Mouse (Mus musculus): ENCODE measurements around the gene Itga10. TPM values are rescaled to one million over a fixed set of nuclear protein-coding genes. Genes with fewer than 3 reads are reported as not detected.

The Itga10 gene
- 0.30 and 0.53 TPM in 2 replicates for polyA plus RNA-seq (2015; fragmentation: Nextera tagmentation; extraction: Ambion mirVana)

DNA sequence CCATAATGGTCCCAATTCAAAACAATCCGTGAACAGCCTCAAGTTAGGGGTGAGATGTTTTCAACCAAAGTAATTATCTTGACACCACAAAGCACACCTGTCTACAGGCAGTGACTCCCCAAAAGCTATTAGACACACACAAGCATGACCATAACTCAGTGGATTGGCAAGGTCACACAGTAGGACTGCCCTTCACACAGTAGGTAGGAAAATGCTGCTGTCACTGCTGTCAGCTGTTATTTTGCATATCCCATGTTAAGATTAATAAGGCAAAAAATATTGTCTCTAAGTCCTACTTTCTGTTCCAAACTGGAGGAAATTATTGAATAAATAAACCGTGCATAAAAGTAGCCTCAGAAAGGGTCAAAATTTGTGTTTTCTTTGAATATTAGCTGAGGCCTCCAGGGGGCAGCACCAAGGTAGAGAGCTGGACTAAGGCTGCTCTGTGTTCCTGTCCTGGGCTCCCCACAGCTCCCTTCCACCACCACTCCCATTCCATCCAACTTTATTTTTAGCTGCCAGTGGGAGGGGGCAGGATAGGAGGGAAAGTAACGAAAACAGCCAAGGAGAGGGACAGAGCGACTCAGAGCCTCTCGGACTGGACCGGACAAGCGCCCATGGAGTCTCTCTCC is at the start of gene Itga10:
Gene Itga10 (plus strand): TSS at position 567 of the 632 bp plus-strand sequence.

DNA sequence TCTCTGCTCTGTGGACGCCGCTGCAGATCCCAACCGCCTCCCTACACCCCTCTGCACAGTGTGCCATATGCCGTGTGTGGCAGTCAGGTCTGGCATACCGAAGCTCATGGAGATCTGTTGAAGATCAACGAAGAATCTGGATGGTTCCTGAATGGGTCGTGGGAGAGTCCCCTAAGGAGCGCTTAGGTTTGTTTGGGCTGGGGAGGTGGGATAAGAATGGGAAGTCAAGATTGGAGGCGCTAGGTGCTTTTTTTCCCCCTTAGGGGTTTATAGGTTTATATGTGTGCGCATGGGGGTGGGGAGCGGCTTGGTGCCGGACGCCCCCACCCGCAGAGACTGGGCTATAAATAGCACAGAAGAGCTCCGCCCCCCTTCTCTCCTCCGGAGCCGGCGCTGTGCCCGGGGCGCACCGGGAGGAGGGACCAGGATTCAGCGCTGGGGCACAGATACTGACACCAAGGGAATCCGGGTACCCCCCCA is 49.1 kb upstream of the Itga10 start, which contains the start of gene Ankrd34a:
Gene Ankrd34a (plus strand): TSS at position 409 of the 480 bp plus-strand sequence.

DNA sequence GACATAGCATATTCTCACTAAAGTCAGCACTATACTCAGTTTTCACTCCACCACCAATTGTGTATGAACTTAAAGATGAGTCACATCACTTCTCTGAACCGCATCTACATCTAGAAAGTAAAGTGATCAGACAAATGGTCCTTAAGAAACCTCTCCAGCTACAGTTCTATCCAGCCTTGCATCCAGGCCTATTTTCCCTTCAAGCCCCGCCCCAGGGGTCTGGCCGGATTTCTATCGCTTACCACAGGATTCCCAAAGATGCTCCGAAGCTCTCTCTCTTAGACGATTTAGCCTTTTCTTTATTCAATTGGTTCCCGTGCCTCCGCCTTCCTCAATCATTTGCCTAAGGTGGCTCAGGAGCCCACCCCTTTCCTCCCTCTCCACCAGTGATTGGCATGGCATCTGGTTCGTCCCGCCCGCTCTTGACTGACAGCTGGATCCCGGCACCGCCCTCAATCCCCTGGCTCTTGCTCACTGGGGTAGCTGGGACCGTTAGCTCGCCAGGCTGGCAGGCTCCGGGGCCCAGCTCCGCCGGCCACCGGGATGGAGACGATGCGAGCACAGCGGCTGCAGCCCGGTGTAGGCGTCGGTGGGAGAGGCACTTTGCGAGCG is 44.6 kb upstream of the Itga10 start, which contains the start of gene Lix1l:
Gene Lix1l (plus strand): TSS at position 511 of the 612 bp plus-strand sequence.

DNA sequence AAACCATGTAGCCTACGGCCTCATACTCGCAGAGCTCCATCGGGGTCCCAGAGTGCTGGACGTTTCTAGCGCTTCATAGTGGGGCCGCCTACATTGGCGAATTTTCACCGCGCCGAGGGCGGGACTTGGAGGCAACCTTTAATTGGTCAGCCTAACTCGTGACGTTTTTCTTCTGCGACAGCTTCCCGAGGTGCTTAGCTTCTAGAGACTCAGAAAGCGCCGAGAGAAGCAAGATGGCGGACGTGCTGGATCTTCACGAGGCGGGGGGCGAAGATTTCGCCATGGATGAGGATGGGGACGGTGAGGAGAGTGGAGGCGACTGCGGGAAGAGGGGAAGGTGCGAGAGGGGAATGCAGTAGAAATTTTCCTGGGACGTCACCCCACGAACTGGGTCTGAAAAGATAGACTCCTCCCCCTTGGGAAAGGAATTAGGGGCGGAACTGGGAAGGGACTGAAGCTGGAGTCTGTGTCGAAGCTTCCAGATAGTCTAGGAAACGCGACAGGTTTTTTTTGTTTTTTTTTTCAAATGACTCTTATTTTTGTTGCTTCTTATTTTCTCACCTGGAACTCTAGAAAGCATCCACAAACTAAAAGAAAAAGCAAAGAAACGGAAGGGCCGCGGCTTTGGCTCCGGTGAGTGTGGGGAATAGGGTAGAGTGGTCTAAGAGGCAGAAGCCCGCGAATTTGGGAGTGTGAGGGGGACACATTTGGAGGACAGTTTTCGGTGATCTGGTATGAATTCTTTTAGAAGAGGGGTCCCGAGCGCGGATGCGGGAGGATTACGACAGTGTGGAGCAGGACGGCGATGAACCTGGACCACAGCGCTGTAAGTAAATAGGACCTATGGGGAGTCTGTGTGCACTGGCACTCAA is 15.4 kb upstream of the Itga10 start, which contains the start of gene Rbm8a:
Gene Rbm8a (plus strand): TSS at position 205 of the 872 bp plus-strand sequence.

DNA sequence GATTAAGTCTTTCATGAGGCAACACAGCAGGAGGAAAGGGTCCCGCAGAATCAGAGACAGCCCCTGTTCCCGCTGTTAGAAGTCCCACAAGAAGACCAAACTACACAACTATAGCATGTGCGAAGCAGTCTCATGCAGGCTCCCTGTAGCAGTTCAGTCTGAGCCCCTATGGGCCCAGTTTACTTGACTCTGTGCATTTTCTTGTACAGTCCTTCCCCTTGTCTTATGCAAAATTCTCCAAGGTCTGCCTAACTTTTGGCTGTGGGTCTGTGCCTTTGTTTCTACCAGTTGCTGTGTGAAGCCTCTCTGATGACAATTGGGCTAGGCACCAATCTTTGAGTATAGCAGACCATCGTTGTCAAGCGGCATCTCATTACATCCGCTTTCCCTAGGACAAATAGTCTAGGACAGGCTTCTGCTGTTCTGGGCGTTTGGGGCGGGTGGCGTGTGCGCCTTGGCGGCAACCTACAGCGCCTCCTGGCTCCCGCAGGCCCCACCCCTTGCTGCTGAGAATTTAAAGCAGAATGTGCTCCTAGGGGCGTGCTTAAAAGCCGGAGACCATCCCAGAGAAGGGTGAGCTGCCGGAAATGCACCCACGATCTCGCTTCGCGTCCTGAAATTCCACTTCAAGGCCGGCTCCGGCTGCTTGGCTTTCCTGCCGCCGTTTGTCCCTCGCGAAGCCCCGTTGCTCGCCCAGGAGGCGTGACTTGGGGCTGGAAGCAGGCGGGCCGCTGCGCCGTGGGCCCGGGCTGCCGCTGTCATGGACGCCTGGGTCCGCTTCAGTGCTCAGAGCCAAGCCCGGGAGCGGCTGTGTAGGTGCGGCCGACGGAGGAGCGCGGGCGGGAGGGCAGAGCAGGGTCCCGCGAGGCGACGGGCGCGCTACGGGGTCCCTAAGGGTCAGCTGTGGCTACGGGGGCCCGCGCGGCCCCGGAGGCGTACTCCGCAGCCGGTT is 10.2 kb upstream of the Itga10 start, which contains the start of the genes Pex11b and Gm42957:
Gene Pex11b (plus strand): TSS at position 449 of the 952 bp plus-strand sequence.
Gene Gm42957 (plus strand): TSS at position 547 of the 952 bp plus-strand sequence.

DNA sequence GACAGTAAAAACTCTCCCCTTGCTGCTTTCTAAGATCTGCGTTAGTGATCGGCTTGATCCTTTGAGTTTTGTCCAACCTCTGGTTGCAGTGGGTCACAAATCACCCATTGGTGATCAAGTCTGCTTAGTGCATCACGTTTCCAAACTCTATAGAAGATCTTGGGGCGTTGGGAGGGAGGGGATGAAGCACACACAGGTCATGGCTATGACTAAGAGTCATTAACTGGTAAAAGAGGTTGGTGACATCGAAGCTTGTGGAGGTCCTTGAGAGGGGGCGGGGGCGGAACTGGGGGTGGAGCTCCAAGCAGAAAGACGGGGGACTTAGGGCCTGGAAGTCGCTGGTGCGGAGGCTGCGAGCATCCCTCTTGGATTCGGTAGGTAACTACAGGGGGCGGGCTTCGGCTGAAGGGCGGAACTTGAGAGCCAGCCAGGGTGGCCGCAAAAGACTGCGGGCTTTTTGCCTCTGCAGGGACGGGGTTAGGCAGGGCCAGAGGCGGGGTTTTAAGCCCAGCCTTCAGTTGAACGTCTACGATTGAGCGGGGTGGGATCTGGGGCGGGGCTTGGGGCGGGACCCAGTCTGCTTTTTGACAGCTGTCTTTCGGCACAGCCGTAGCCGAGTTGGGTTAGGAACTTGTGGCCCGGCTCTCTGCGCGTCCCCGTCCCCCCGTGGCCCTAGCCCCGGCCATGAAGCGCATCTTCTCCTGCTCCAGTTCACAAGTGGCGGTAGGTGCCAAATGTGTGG is 24.5 kb downstream of the Itga10 start, which contains the start of gene Ankrd35:
Gene Ankrd35 (plus strand): TSS at position 405 of the 742 bp plus-strand sequence.

DNA sequence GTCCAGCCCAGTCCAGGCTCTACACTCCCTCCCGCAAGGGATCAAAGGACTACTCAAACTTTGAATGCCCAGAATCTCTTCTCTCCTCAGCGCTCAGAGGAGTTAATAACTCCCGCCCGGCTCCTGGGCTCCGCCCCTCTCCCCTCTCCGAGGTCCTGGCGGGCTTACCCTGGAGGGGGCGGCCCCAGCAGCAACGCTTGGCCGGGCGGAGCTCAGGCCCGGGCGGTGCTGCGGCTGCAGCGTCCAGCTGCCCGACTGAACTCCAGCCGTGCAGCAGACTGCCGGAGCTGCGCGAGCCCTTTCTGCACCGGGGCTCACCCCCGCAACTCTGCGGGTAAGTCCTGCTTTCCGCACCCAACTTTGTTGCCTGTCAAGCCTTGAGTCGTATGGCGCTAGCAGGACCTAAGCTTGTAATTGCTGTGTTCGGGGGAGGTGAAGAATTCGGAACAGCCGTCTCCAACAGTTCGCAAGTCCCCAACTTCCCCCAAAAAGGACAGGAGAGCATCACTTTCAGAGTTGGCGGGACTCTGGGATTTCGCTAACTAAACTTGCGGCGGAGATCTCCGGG is 50.9 kb downstream of the Itga10 start, which contains the start of gene Pias3:
Gene Pias3 (plus strand): TSS at position 187 of the 568 bp plus-strand sequence.

DNA sequence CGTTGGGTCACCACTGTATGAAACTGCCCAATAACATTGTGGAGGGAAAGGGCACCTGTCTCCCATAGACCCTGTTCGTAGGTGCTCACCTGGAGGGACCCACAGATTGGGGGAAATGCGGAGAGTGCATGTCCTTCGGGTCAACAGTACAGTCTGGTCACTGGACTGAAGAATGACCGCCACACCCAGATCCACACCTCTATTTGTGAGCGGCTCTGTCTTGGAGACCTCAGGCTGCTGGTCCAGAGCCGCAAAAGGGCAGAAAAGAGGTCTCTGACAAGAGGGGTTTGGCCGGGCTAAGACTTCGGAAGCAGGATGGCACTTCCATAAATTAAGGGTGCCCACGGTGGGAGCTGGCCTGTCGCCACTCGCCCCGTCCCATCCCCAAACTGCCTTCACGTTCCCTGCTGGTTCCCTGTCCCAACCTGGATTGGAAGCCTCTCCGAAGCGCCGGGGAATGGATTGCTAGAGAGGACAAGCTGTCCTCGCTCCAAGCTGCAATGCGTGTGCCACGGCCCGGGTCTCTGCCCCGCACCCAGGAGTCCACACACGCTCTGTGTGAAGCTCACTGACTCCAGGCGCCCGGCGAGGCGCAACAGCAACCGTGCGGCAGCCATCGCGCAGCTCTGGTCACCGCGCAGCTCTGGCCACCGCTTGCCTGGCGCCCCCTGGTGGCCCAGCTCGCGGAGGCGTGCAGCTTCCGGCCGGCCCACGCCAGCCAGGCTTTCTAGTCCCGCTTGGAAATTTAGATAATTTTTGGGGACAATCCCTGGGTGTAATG is 62.7 kb downstream of the Itga10 start, which contains the start of gene Nudt17:
Gene Nudt17 (minus strand): TSS at position 660 of the 781 bp plus-strand sequence.

Other genes with a start within 250 kb of the Itga10 start
- 0.30 and 0.35 TPM in 2 replicates for gene BC107364, start 193.3 kb upstream of the Itga10 start, polyA plus RNA-seq (2015; fragmentation: Nextera tagmentation; extraction: Ambion mirVana)
- not detected in 2 replicates for gene Hfe2, start 120.4 kb upstream of the Itga10 start, polyA plus RNA-seq (2015; fragmentation: Nextera tagmentation; extraction: Ambion mirVana)
- 237 and 293 TPM in 2 replicates for gene Txnip, start 87.6 kb upstream of the Itga10 start, polyA plus RNA-seq (2015; fragmentation: Nextera tagmentation; extraction: Ambion mirVana)
- gene Gm16253, start 68.6 kb upstream of the Itga10 start, polyA plus RNA-seq (2015; fragmentation: Nextera tagmentation; extraction: Ambion mirVana) = 0.25 and 0.31 TPM in 2 replicates
- 20.7 and 23.8 TPM in 2 replicates for gene Polr3gl, start 51.4 kb upstream of the Itga10 start, polyA plus RNA-seq (2015; fragmentation: Nextera tagmentation; extraction: Ambion mirVana)
- 0.61 and 0.71 TPM in 2 replicates for gene Ankrd34a, start 48.9 kb upstream of the Itga10 start, polyA plus RNA-seq (2015; fragmentation: Nextera tagmentation; extraction: Ambion mirVana)
- 6.3 and 7.7 TPM in 2 replicates for gene Lix1l, start 44.4 kb upstream of the Itga10 start, polyA plus RNA-seq (2015; fragmentation: Nextera tagmentation; extraction: Ambion mirVana)
- gene Rbm8a, start 15.7 kb upstream of the Itga10 start, polyA plus RNA-seq (2015; fragmentation: Nextera tagmentation; extraction: Ambion mirVana) = 68.8 and 69.3 TPM in 2 replicates
- gene Pex11b, start 10.2 kb upstream of the Itga10 start, polyA plus RNA-seq (2015; fragmentation: Nextera tagmentation; extraction: Ambion mirVana) = 36.2 and 38.5 TPM in 2 replicates
- 0.06 and 0.10 TPM in 2 replicates for gene Gm42957, start 10.1 kb upstream of the Itga10 start, polyA plus RNA-seq (2015; fragmentation: Nextera tagmentation; extraction: Ambion mirVana)
- 2.2 and 3.0 TPM in 2 replicates for gene Ankrd35, start 24.5 kb downstream of the Itga10 start, polyA plus RNA-seq (2015; fragmentation: Nextera tagmentation; extraction: Ambion mirVana)
- 36.1 and 36.9 TPM in 2 replicates for gene Pias3, start 50.8 kb downstream of the Itga10 start, polyA plus RNA-seq (2015; fragmentation: Nextera tagmentation; extraction: Ambion mirVana)
- gene Nudt17, start 63.0 kb downstream of the Itga10 start, polyA plus RNA-seq (2015; fragmentation: Nextera tagmentation; extraction: Ambion mirVana) = 5.9 and 6.1 TPM in 2 replicates
- gene Polr3c, start 82.0 kb downstream of the Itga10 start, polyA plus RNA-seq (2015; fragmentation: Nextera tagmentation; extraction: Ambion mirVana) = 18.5 and 18.7 TPM in 2 replicates
- gene Rnf115, start 82.1 kb downstream of the Itga10 start, polyA plus RNA-seq (2015; fragmentation: Nextera tagmentation; extraction: Ambion mirVana) = 29.5 and 33.5 TPM in 2 replicates
- gene Pdzk1, start 183.7 kb downstream of the Itga10 start, polyA plus RNA-seq (2015; fragmentation: Nextera tagmentation; extraction: Ambion mirVana) = 0.36 and 0.53 TPM in 2 replicates
- not detected in 2 replicates for gene Cd160, start 183.8 kb downstream of the Itga10 start, polyA plus RNA-seq (2015; fragmentation: Nextera tagmentation; extraction: Ambion mirVana)

Data from urinary bladder, postnatal 0 days (tissue).